Mouse (Mus musculus): ENCODE measurements around the gene Rassf3. TPM values are rescaled to one million over a fixed set of nuclear protein-coding genes. Genes with fewer than 3 reads are reported as not detected.

Gene Rassf3
- total RNA-seq, 2 experiments from 2014 or later: 38.5 to 41.2 TPM

DNA sequence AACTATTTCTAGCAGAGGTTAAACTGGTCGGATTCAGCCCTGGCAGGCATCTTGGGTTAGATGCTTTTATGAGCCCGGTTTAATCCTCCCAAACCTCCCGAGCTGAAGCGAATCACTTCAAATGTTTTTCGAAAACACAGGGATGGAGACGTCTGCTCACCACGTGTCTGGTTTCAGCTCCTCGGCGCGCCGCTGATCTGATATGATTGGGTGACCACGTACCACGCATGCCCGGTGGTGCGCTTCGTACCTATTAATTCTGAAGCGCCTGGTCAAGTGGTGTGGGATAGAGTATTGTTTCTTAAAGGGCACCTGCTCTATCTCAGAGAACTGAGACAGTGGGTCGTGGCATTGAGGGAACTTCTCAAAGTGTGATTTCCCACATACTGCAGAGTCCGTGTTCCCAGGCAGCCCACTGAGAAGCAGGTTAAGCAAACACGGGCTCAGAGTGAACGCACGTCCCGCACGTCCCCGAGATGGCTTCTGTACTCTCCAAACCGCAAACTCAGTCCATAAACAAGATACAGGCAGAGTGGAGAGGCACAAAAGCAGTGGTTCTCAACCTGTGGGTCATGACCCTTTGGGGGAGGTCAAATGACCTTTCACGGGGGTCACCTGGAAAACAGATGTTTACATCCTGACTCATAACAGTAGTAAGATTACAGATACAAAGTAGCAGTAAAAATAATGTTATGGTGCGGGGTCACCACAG, 40.4 kb downstream of the Rassf3 start:
- intact Hi-C loops (cut with DNase I): no loop called here
- DNase-seq: peak in 1 of 2 experiments; percentile 39

DNA sequence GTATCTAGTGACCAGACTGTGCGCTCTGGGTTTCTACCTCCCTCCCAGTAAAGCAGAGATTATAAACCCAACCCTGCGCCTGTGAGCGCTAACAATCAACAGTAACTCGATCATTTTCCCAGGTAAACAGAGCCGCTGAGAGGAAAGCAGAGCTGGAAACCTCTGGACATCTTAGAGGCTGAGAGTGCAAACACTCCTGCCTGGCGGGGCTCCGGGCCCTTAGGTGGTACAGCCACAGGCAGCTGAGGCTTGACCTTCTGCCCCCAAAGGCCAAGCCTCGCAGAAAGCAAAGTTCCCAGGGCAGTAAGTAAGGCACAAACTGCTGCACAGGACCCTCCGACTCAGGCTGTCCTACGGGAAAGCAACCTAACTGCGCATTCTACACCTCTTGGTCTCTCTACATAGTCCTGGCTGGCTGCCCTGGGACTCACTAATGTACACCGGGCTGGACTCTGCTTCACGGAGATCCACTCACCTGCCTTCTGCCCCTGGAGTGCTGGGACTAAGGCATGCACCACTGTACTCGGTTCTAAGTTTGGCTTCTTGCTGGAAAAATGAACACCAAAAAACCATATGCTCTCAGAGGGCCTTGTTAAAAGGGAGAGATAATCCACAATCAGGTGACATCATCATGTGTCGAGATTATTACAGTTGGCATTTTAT, 41.6 kb downstream of the Rassf3 start:
- intact Hi-C loops (cut with DNase I): no loop called here

DNA sequence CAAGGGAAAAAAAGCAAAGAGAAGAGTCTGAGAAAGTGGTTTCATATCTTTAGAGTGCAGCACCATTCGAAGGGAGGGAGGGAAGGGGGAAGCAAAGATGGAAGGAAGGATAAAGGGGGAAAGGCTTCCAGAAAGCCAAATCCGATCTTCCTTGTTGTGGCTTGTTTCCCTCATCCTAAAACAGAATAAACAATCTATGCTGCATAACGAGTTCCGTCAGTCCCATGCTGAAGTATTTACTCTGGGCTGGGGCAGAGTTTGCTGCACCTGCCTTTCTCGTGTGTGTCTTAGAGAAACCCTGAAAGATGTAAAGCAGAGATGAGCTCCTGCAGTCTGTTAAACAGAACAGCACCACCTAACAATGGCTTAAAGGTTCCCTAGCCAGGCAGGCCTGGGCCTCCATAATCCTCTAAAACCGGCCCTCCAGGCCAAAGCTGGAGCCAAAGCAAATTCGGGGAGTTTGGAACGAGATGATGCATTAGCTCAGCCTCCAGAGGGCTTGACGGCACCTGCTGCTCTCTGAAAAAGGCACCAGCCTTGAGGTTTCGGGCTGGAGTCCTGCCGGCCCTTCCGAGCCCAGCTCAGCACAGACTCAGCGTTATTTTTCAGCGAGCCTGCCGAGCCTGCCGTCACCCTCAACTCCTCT, 43.4 kb downstream of the Rassf3 start:
- intact Hi-C loops (cut with DNase I): no loop called here
- no peak for DNase-seq

More for the DNA sequence above, 41.6 kb downstream of the Rassf3 start:
- no peak for DNase-seq

DNA sequence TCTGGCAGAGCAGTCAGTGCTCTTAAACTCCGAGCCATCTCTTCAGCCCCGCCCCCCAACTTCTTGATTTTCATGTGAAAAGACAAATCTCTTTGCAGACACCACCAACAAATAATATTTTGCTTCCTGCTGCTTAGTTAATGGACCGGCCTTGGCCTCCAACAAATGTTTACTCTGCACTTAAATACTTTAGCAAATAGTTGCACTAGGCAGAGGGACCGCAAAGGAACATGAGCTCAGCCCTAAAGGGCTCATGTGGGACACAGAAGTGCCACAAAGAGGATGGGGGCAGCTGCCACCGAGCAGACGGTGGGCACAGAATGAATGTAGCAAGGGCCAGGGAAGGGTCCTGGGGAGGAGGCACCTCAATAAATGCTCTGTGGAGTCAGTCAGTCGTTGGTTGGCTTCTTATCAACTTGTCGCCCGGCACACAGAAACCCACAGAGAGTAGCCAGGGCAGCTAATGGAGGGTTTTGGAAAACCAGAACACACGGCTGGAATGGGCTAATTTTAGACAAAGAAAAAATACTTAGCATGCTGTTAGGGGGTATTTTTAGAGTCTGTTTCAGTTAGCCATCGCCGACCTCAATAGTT, 44.0 kb downstream of the Rassf3 start:
- DNase-seq: no peak
- intact Hi-C loops (cut with DNase I): no loop called here

DNA sequence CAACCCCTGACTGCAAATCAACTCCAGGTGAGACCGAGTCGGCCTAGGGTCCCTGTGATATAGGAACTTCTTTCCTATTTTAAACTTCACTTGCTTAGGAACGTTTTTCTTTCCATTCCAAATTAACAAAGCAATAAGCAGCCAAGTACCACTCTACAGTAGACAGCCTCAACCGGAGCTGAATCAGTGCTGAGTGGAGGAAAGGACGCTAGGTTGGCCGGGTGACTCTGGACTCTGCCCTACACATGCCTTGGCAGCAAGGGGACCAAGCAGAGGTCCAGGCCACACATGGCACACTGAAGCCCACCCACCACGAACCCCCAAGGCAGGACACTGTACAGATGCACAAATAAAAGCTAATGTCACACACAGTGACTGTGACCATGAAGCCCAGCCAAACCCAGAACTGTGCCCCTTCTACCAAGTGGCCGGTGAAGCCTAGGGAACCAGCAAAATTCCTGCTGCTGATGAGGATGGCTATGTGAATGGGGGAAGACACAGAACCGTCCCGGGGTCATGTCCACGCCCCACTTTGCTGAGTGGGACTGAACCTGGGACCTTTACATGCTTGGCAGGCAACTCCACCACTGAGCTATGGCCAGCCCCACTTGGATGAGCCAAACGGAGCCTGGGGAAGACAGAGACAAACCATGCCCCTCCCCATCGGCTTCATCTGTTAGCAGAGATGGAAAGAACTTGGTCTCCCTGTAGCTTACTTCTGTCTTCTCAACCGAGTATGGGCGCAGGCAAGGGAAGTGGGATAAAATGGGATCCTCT, 45.2 kb downstream of the Rassf3 start:
- intact Hi-C loops (cut with DNase I): no loop called here
- DNase-seq: no peak

DNA sequence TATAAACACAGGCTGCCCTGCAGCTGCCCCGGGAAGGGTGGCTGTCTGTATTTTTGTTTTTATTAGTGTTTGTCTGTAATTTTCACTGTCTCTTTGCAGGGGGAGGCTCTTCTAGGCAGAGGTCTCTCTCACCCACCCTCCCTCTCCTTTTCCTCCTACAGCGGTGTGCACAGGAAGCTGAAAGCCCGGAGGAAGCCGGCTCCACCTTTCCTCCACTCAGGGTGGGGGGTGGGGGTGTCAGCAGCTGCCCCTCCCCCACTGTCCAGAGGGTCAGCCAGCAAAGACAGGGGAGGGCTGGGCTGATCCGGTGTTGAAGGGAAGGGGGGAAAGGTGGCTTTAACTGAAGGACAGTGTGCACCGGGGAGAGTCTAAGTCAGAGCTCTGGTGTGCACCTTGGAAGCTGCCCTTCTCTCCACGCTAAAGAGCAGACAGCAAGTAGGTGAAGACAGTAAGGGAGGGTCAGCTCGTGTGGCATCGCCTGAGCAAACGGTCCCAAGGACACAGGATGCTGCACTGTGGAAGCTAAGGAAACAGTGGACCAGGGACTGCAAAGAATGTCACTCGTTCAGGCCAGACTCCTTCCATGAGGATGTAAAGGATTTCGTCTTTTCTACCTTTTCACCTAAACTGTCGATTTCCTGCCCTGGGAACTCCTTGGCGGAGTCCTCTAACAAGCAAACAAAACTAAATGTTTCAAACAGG, 46.0 kb downstream of the Rassf3 start:
- intact Hi-C loops (cut with DNase I): loop anchor here (5.0 kb wide), 1 partner anchor 42 kb away; no protein-coding TSS in a partner anchor
- no peak for DNase-seq

DNA sequence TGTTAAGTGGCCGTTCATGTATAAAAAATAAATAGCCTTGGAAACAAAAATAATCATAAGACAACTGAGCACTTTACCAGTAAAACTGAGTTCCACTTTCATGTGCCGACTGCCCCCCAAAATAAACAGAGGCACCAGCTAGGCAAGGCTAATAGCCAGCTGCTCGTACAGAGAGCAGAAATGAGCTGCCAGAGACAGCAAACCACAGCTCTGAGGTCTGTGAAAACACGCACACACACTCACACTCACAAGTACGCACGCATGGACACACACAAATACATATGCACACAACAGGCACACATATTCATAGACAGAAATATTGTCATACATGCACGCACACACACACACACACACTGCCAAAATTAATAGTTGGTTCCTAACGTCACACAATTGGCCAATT, 46.6 kb downstream of the Rassf3 start:
- no peak for DNase-seq
- intact Hi-C loops (cut with DNase I): loop anchor here (5.0 kb wide), 1 partner anchor 43 kb away; no protein-coding TSS in a partner anchor

DNA sequence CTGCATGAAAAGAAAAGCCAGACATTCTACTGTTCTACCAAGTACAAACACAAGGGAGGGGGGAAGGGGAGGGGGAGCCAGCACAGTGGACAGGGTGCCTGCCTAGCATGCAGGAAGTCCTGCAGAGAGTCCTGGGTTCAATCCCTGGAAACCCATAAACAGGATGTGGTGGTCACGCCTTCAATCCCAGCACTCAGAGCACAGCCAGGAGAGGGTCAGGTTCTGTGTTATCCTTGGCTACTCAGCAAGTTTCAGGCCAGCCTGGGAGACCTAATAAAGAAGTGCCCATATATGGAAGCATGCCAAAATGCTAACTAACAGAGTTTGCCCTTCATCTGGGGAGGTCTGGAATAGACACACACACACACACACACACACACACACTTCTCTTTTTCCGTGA, 47.1 kb downstream of the Rassf3 start:
- intact Hi-C loops (cut with DNase I): loop anchor here (5.0 kb wide), 1 partner anchor 43 kb away; no protein-coding TSS in a partner anchor
- DNase-seq: no peak

DNA sequence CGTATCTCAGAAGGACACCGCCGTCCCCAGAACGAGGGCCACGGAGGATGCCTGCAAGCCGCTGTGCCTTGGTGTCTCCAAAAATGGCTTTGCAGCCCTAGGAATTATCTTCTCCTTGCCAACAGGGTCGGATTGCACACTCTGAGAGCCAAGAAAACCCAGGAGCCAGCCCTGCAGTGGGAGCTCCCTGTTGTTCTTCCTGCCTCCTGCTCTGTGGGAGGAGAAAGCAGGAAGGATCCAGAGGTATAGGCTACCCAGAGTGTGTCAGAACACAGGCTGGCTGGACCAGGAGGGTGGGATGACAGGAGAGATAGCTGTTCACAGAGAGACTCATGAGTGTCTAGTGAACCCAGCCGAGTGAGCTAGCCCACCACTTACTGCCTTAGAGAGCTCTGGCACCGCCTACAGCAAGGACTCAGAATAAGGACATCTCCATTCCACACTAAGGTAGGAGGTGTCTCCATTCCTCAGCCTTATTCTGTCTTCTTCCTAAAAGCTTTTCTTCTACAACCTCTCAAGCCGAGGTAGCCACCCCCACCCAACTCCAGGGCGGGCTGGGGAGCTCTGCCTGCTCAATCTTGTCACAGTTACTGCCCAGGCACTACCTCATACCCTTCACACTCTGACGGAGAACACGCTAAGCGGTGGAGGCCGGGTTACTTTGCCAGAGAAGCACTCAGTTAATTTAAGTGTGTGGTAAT, 48.0 kb downstream of the Rassf3 start:
- intact Hi-C loops (cut with DNase I): loop anchor here (5.0 kb wide), 1 partner anchor 44 kb away; no protein-coding TSS in a partner anchor
- DNase-seq: no peak

DNA sequence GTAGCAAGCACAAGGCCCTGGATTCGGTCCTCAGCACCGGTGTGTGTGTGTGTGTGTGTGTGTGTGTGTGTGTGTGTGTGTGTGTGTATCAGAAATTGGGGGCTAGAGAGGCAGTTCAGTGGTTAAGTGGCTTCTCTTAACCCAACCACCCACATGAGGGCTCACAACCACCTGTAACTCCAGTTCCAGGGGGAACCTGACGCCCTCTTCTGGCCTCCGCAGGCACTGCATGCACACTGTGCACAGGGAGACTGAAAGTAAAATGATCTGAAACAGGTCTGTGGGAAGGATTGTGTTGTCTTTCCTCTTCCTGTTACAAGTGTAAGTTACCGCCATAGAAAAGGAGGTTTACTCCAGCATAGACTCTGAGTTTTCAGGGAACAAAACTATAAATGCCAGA, 49.0 kb downstream of the Rassf3 start:
- no peak for DNase-seq
- intact Hi-C loops (cut with DNase I): loop anchor here (5.0 kb wide), 1 partner anchor 45 kb away; no protein-coding TSS in a partner anchor

DNA sequence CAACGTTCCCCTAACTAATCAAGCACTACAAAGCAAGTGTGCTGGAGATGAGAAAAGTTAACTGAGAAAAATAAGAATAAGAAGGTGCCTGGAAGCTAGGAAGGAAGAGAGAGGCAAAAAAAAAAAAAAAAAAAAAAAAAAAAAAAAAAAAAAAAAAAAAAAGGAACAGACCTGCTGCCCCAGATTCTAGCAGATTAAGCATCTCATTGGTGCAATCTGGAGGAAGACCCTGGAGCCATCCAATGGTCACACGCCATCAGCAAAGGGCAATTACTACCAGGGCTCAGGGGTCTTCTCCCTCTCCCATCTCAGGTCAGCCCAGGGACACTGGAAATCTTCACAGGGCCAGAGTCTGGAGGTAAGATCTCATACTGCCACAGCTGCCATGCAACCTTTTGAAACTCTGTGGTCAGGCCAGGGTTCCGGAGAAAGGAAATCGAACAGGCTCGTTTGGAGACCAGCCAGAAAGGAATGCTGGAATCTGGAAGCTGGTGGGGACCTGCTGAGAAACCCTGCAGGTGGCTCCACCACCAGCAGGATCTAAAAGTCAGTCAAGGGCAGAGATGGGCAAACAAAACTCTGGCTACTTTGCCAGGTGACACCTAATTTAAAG, 49.6 kb downstream of the Rassf3 start:
- intact Hi-C loops (cut with DNase I): loop anchor here (5.0 kb wide), 1 partner anchor 46 kb away; no protein-coding TSS in a partner anchor
- DNase-seq: no peak

DNA sequence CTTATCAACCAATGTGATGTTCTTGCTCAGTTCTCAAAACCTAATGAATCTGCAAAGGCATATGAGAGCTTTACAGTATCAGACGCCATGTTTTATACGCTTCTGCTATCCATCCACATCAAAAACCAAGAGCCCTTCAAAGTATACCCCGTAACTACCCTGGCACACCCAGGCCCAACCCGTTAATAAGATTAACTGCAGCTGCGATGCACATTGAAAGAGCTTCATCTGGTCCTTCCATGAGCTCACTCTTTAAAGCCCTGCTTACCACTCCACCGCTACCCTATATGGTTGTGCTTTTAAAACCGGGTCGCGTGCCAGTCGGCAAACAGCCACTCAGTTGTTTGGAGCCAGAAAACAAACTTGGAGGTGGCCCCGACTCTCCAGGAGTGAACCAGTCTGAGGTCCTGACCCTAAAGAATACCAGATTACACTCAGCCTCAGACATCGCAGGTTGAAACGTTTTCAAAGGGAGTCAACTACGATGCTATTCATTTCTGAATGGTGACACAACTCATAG, 50.6 kb downstream of the Rassf3 start:
- intact Hi-C loops (cut with DNase I): loop anchor here (5.0 kb wide), 1 partner anchor 47 kb away; no protein-coding TSS in a partner anchor
- no peak for DNase-seq

DNA sequence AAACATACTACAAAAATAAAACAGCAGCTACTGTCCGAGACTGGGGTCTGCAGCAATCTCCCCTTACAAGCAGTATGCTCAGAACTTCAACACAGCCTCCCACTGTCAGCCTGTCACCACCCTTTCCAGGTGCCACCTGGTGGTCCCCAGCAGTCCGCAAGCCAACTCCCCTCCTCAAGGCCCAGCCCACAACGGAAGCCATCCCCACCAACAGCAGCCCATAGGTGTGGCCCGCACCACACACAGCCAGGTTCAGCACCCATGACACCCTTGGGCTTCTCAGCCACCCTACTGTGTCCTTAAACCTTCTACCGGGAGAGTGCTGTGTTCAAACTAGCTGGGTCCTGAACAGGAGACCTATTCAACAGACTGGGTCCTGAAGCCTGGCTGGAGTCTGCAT, 51.1 kb downstream of the Rassf3 start:
- DNase-seq: no peak
- intact Hi-C loops (cut with DNase I): loop anchor here (5.0 kb wide), 1 partner anchor 47 kb away; no protein-coding TSS in a partner anchor

DNA sequence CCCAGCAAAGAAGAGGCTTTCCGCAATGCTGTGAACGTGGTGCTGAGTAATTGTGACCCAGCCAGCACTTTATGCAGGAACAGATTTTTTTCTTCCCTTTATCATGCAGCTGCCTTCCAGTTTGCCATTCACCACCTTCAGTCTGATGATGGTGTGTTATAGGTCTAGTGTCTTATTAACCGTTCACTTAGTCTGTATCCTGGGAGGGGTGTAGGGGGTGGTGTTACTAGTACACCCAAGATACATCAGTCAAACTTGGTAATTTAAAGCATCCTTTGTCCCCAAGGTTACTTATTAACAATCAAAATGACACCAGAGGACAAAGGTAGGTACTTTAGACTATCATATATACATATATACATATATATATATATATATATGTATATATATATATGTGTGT, 51.7 kb downstream of the Rassf3 start:
- DNase-seq: no peak
- intact Hi-C loops (cut with DNase I): no loop called here

DNA sequence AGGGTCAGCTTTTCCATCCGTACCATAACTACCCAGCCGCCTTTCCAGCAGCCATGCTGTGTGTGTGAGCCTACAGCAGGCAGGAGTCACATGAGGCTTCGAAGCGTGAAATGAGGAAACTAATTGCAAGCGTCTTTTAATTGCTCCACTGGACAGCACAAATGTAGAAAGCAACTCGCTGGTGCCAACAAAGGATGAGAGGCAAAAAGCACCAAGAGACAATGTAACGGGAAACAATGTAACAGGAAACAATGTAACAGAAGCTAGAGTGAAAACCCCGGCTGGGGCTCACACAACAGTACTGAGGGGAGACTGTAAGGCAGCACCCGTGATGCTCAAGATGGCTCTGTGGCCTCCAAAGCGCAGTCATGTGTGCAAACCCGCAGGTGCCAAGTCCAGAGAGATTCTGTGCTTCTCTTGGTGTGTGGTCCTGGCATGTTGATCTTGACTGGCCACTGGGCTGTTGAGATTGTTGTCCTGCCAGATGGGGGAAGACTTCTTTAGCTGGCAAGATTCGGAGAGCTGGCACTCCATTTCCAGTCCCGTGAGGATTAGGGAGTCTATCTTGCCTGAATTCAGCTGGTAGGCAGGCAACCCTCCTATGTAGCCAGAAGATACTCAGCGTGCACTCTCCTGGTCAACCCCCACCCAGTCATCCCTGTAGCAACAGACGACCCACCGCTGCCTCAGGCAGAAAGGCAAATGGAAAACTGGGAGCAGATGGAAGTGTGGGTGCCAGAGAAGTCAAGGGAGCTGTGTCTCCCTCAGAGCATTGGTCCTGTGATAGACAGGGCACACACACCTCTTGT, 52.4 kb downstream of the Rassf3 start:
- DNase-seq: no peak
- intact Hi-C loops (cut with DNase I): no loop called here

DNA sequence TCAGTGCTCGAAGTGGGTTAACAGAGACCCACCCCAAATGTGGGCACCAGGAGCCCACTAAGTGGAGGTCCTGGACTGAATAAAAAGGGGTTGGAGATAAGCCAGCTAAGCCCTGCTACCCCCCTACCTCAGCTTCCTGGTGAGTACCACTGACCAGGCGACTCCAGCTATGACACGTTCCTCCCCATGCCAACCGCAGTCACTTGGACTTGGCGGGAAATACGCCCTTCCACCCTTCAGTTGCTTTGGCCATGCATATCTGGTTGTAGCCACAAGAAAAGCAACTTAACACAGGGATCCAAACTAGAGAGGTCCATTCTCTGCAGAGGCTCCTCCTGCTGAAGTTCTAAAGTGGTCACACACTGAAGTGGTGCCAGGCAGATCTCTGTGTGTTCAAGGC, 53.9 kb downstream of the Rassf3 start:
- DNase-seq: no peak
- intact Hi-C loops (cut with DNase I): no loop called here

DNA sequence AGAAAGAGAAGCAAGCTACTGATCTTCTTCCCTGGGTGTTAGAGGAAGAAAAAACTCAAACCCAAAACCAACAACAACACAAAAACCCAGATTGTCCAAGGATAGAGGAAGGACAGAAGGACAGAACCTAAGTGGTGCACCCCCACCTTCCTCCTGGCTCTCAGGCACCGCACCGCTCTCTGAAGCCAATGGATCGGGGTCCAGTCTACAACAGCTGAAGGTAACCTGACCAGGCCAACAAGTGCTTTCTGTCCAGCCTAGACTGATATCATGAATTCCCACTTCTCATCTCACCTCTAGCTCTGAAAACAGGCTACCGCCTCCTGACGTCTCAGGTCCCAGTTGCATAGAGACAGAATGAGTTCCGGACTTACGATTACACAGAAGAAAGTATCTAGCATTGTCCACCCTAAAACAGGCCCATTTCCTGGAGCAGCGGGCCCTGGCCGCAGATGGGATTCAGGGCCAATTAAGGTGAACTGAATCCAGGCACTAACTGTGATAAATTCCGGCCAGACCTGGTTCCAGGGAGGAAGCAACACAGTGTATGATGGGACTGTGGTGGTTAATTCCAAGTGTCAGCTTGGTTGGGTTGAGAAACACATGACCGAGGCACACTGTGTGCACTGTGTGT, 54.4 kb downstream of the Rassf3 start:
- intact Hi-C loops (cut with DNase I): no loop called here
- DNase-seq: no peak

All from gastrocnemius, postnatal 36 days (tissue).